Mouse (Mus musculus): ENCODE results near the gene Sesn2.
"Not testable (repeated sequence)": the region's sequence is repeated elsewhere in the genome, so short reads cannot be mapped to it uniquely, and the experiment has no call there.

The Sesn2 gene

GRCm38 (mm10) chr4:132482956-132483608 is 27.2 kb downstream of the Sesn2 start:
- DNase-seq (ENCODE audit: low spot score in 2 of 2), result no peak

- not testable (repeated sequence) for DNase-seq (ENCODE audit: low spot score in 2 of 2)
Measured at GRCm38 (mm10) chr4:132482104-132482503, 28.2 kb downstream of the Sesn2 start.

GRCm38 (mm10) chr4:132477833-132478232 is 32.5 kb downstream of the Sesn2 start:
- DNase-seq (ENCODE audit: low spot score in 2 of 2), result no peak

GRCm38 (mm10) chr4:132475895-132476878 is 34.1 kb downstream of the Sesn2 start:
- no peak for DNase-seq (ENCODE audit: low spot score in 2 of 2)

GRCm38 (mm10) chr4:132474631-132475030 is 35.7 kb downstream of the Sesn2 start:
- no peak for DNase-seq (ENCODE audit: low spot score in 2 of 2)

- DNase-seq (ENCODE audit: low spot score in 2 of 2), result no peak
Measured at GRCm38 (mm10) chr4:132473411-132473810, 36.9 kb downstream of the Sesn2 start.

- no peak for DNase-seq (ENCODE audit: low spot score in 2 of 2)
Measured at GRCm38 (mm10) chr4:132469873-132470272, 40.4 kb downstream of the Sesn2 start.

- no peak for DNase-seq (ENCODE audit: low spot score in 2 of 2)
Measured at GRCm38 (mm10) chr4:132464255-132464613, 46.1 kb downstream of the Sesn2 start.

GRCm38 (mm10) chr4:132463430-132464254 is 46.7 kb downstream of the Sesn2 start, which contains the start of gene Med18:
Gene Med18, minus strand, starts transcription at chr4:132463921.
- peak; percentile 78 to 91 for DNase-seq (ENCODE audit: low spot score in 2 of 2)

GRCm38 (mm10) chr4:132462836-132463235 is 47.5 kb downstream of the Sesn2 start:
- DNase-seq (ENCODE audit: low spot score in 2 of 2), result no peak

- no peak for DNase-seq (ENCODE audit: low spot score in 2 of 2)
Measured at GRCm38 (mm10) chr4:132460225-132460624, 50.1 kb downstream of the Sesn2 start.

- no peak for DNase-seq (ENCODE audit: low spot score in 2 of 2)
Measured at GRCm38 (mm10) chr4:132455561-132455960, 54.7 kb downstream of the Sesn2 start.

- no peak for DNase-seq (ENCODE audit: low spot score in 2 of 2)
Measured at GRCm38 (mm10) chr4:132455146-132455545, 55.2 kb downstream of the Sesn2 start.

GRCm38 (mm10) chr4:132454216-132454615 is 56.1 kb downstream of the Sesn2 start:
- no peak for DNase-seq (ENCODE audit: low spot score in 2 of 2)

GRCm38 (mm10) chr4:132449778-132450177 is 60.5 kb downstream of the Sesn2 start:
- DNase-seq (ENCODE audit: low spot score in 2 of 2), result no peak

- no peak for DNase-seq (ENCODE audit: low spot score in 2 of 2)
Measured at GRCm38 (mm10) chr4:132446105-132446504, 64.2 kb downstream of the Sesn2 start.

- no peak for DNase-seq (ENCODE audit: low spot score in 2 of 2)
Measured at GRCm38 (mm10) chr4:132444516-132444915, 65.8 kb downstream of the Sesn2 start.
